ENCODE assay signal across 22 mouse cellular contexts in genomic region chr2:38142905-38143304, GRCm38 (mm10).
DNase-seq lines count a peak whose midpoint lies in the region; ATAC-seq lines count a peak whose summit lies in the region.
"Had no signal": no experiment of that assay in that cellular context is flagged by ENCODE, and none has a peak within 500 bp of the region (broad histone marks: within the 10 kb centered on the region; RNA-seq: fewer than 3 reads in every experiment).

No protein-coding gene starts in this region.

- no peaks in the 10 kb centered on the region for H3K9me3 ChIP-seq in limb, embryonic 11.5 days (ENCODE audit: control insufficient read depth, low read length)
- H3K9me3 ChIP-seq in limb, embryonic 10.5 days (replicated peaks) = no peaks in the 10 kb centered on the region
- no peaks in the 10 kb centered on the region for H3K9me3 ChIP-seq in forebrain, embryonic 13.5 days (replicated peaks)
- H3K9me3 ChIP-seq in midbrain, embryonic 14.5 days (ENCODE audit: control insufficient read depth, low read length) = no peaks in the 10 kb centered on the region
- H3K9me3 ChIP-seq: embryonic facial prominence, embryonic 12.5 days; heart, embryonic 10.5 days; limb, embryonic 13.5 days; megakaryocyte, embryonic 14.5 days had no signal

- 0 out of 2 replicates have a peak, but pooled peaks cover 3% of the 10 kb centered on the region for H3K4me1 ChIP-seq in limb, embryonic 11.5 days (ENCODE audit: control insufficient read depth, insufficient read depth, low read length)
- peaks cover 41% of the 10 kb centered on the region for H3K4me1 ChIP-seq in limb, embryonic 10.5 days
- peaks cover 69% of the 10 kb centered on the region for H3K4me1 ChIP-seq in forebrain, embryonic 13.5 days
- peaks cover 58% of the 10 kb centered on the region for H3K4me1 ChIP-seq in midbrain, embryonic 14.5 days (ENCODE audit: control insufficient read depth, insufficient read depth, low read length)

- no peaks in the 10 kb centered on the region for H3K36me3 ChIP-seq in limb, embryonic 11.5 days (ENCODE audit: control insufficient read depth, insufficient read depth, low read length)
- H3K36me3 ChIP-seq in limb, embryonic 10.5 days = no peaks in the 10 kb centered on the region
- no peaks in the 10 kb centered on the region for H3K36me3 ChIP-seq in forebrain, embryonic 13.5 days (ENCODE audit: poor library complexity, severe bottlenecking)
- H3K36me3 ChIP-seq in midbrain, embryonic 14.5 days (ENCODE audit: control insufficient read depth, insufficient read depth, low read length) = no peaks in the 10 kb centered on the region
- H3K36me3 ChIP-seq: embryonic facial prominence, embryonic 12.5 days; heart, embryonic 10.5 days; limb, embryonic 13.5 days had no signal

- no peaks in the 10 kb centered on the region for H3K27me3 ChIP-seq in limb, embryonic 11.5 days (ENCODE audit: control insufficient read depth, insufficient read depth, low read length)
- no peaks in the 10 kb centered on the region for H3K27me3 ChIP-seq in limb, embryonic 10.5 days (ENCODE audit: low read depth, poor library complexity, severe bottlenecking)
- H3K27me3 ChIP-seq in forebrain, embryonic 13.5 days = no peaks in the 10 kb centered on the region
- no peaks in the 10 kb centered on the region for H3K27me3 ChIP-seq in midbrain, embryonic 14.5 days (ENCODE audit: control insufficient read depth, insufficient read depth, low read length)
- H3K27me3 ChIP-seq: embryonic facial prominence, embryonic 12.5 days; limb, embryonic 13.5 days; megakaryocyte, embryonic 14.5 days had no signal

- WGBS in limb, embryonic 11.5 days = 36% methylated on average over 5 of the region's 5 CpGs
- 40% methylated on average over 5 of the region's 5 CpGs for WGBS in limb, embryonic 10.5 days
- WGBS in forebrain, embryonic 13.5 days = 14% methylated on average over 5 of the region's 5 CpGs
- WGBS in midbrain, embryonic 14.5 days = 13% methylated on average over 5 of the region's 5 CpGs

- peak; percentile 30 for DNase-seq in limb, embryonic 11.5 days (ENCODE audit: low spot score)
- no peak for DNase-seq in limb, embryonic 10.5 days (ENCODE audit: low spot score)
- DNase-seq in midbrain, embryonic 14.5 days = peak; percentile 55
- no peak for DNase-seq in T-cell, adult 2 months (ENCODE audit: low spot score)
- DNase-seq: B cell, adult 2 months; cerebellum, adult 9-10 months; gastrocnemius, postnatal 36 days; kidney, adult 8-10 months; kidney, postnatal 25 days; layer of hippocampus, adult 9-11 months; lung, adult 2 months; right cerebral cortex, postnatal 4 days; thymus, adult 2 months had no signal

- H3K4me2 ChIP-seq in limb, embryonic 11.5 days (ENCODE audit: low read depth, severe bottlenecking) = no peak overlapping the region
- peak overlapping the region; percentile 33 for H3K4me2 ChIP-seq in forebrain, embryonic 13.5 days
- H3K4me2 ChIP-seq in midbrain, embryonic 14.5 days (ENCODE audit: low read length) = no peak overlapping the region
- H3K4me2 ChIP-seq: embryonic facial prominence, embryonic 12.5 days; limb, embryonic 13.5 days had no signal

- H3K27ac ChIP-seq in limb, embryonic 11.5 days (replicated peaks; ENCODE audit: low read depth, low read length) = no peak overlapping the region
- no peak overlapping the region for H3K27ac ChIP-seq in limb, embryonic 10.5 days
- H3K27ac ChIP-seq in forebrain, embryonic 13.5 days = peak overlapping the region; percentile 82
- H3K27ac ChIP-seq in midbrain, embryonic 14.5 days (replicated peaks; ENCODE audit: low read depth, low read length) = peak overlapping the region; percentile 47
- H3K27ac ChIP-seq: embryonic facial prominence, embryonic 12.5 days; heart, embryonic 10.5 days; limb, embryonic 13.5 days had no signal

- no peak overlapping the region for H3K9ac ChIP-seq in limb, embryonic 11.5 days (ENCODE audit: low read length)
- H3K9ac ChIP-seq in forebrain, embryonic 13.5 days = peak overlapping the region; percentile 8; the same call in 1 of the 2 replicates
- no peak overlapping the region for H3K9ac ChIP-seq in midbrain, embryonic 14.5 days (replicated peaks; ENCODE audit: low read length)
- H3K9ac ChIP-seq: embryonic facial prominence, embryonic 12.5 days; limb, embryonic 13.5 days had no signal

- no peak overlapping the region for H3K4me3 ChIP-seq in limb, embryonic 11.5 days (ENCODE audit: low read depth, low read length)
- no peak overlapping the region for H3K4me3 ChIP-seq in limb, embryonic 10.5 days
- no peak overlapping the region for H3K4me3 ChIP-seq in forebrain, embryonic 13.5 days
- H3K4me3 ChIP-seq in midbrain, embryonic 14.5 days (replicated peaks; ENCODE audit: low read depth, low read length) = no peak overlapping the region
- H3K4me3 ChIP-seq: embryonic facial prominence, embryonic 12.5 days; erythroblast, embryonic 14.5 days; heart, embryonic 10.5 days; limb, embryonic 13.5 days; megakaryocyte, embryonic 14.5 days had no signal

- no peak for ATAC-seq in limb, embryonic 11.5 days (ENCODE audit: insufficient number of reproducible peaks, low FRiP score, low TSS enrichment, low read depth)
- ATAC-seq in erythroid progenitor cell, adult 5-6 weeks (replicated peaks; ENCODE audit: low FRiP score, poor library complexity, severe bottlenecking) = 0 out of 2 replicates have a peak, but pooled peaks have one; percentile 30
- ATAC-seq in forebrain, embryonic 13.5 days = no peak
- no peak for ATAC-seq in midbrain, embryonic 14.5 days (ENCODE audit: low FRiP score, low TSS enrichment)
- no peak for ATAC-seq in activated CD4-positive, CD25-positive, alpha-beta regulatory T cell, adult 4 months
- ATAC-seq: inflammation-experienced regulatory T-cells, adult 6 months had no signal

Comparison
In these comparisons a context has a peak if more than half of its experiments do, and no peak if none do; other contexts are left out.
1. DNase-seq: peak in limb, embryonic 11.5 days (single experiment) and midbrain, embryonic 14.5 days (single experiment); none in limb, embryonic 10.5 days (single experiment) and T-cell, adult 2 months (single experiment).
2. H3K27ac ChIP-seq: peak in forebrain, embryonic 13.5 days (single experiment) and midbrain, embryonic 14.5 days (single experiment); none in limb, embryonic 11.5 days (single experiment) and limb, embryonic 10.5 days (single experiment).